Mouse (Mus musculus) thymus, postnatal 4 days (tissue): Measurements from ENCODE around the gene Arpc5.
"Not testable (repeated sequence)": the region's sequence is repeated elsewhere in the genome, so short reads cannot be mapped to it uniquely, and the experiment has no call there.

Experiments used
- DNase-seq: peaks from one replicate; pipeline ENCODE4 v3.0.0; 2021

Gene Arpc5

GRCm38 (mm10) chr1:152766032-152766772 lies at the start of gene Arpc5, which contains the start of gene Rgl1:
Gene Arpc5, plus strand, starts transcription at chr1:152766542.
Gene Rgl1, minus strand, starts transcription at chr1:152766351.
- DNase-seq = peak; percentile 98

GRCm38 (mm10) chr1:152717329-152717728 lies 49.0 kb upstream of the Arpc5 start:
- DNase-seq = no peak

GRCm38 (mm10) chr1:152718200-152718599 lies 48.1 kb upstream of the Arpc5 start:
- no peak for DNase-seq

- DNase-seq = no peak
These were observed 45.4 kb upstream of the Arpc5 start for GRCm38 (mm10) chr1:152720969-152721368.

GRCm38 (mm10) chr1:152721535-152722198 lies 44.7 kb upstream of the Arpc5 start:
- no peak for DNase-seq

- DNase-seq = no peak
These were observed 42.1 kb upstream of the Arpc5 start for GRCm38 (mm10) chr1:152724286-152724685.

- DNase-seq = no peak
These were observed 40.2 kb upstream of the Arpc5 start for GRCm38 (mm10) chr1:152726095-152726494.

- no peak for DNase-seq
These were observed 38.6 kb upstream of the Arpc5 start for GRCm38 (mm10) chr1:152727604-152728236.

- DNase-seq = no peak
These were observed 27.5 kb upstream of the Arpc5 start for GRCm38 (mm10) chr1:152738793-152739192.

GRCm38 (mm10) chr1:152739374-152739773 lies 27.0 kb upstream of the Arpc5 start:
- no peak for DNase-seq

GRCm38 (mm10) chr1:152743095-152743826 lies 23.1 kb upstream of the Arpc5 start:
- DNase-seq = no peak

- peak; percentile 81 for DNase-seq
These were observed 19.9 kb upstream of the Arpc5 start for GRCm38 (mm10) chr1:152746426-152746825.

GRCm38 (mm10) chr1:152749276-152749675 lies 17.1 kb upstream of the Arpc5 start:
- DNase-seq = no peak

- no peak for DNase-seq
These were observed 15.9 kb upstream of the Arpc5 start, which contains the start of gene Apobec4 for GRCm38 (mm10) chr1:152750312-152750965. Gene Apobec4, plus strand, starts transcription at chr1:152750551.

- no peak for DNase-seq
These were observed 4.6 kb upstream of the Arpc5 start for GRCm38 (mm10) chr1:152761791-152762190.

- DNase-seq = no peak
These were observed 734 bp downstream of the Arpc5 start for GRCm38 (mm10) chr1:152766804-152767748.

GRCm38 (mm10) chr1:152767749-152768488 lies 1.6 kb downstream of the Arpc5 start:
- peak; percentile 84 for DNase-seq

GRCm38 (mm10) chr1:152771016-152771415 lies 4.7 kb downstream of the Arpc5 start:
- DNase-seq = no peak

GRCm38 (mm10) chr1:152774601-152775000 lies 8.3 kb downstream of the Arpc5 start:
- DNase-seq = not testable (repeated sequence)

- peak; percentile 81 for DNase-seq
These were observed 12.9 kb downstream of the Arpc5 start for GRCm38 (mm10) chr1:152779071-152779737.
